Mouse (Mus musculus): ENCODE data around the gene P2rx7.
"Not testable (repeated sequence)": the region's sequence is repeated elsewhere in the genome, so short reads cannot be mapped to it uniquely, and the experiment has no call there.

The P2rx7 gene

DNA sequence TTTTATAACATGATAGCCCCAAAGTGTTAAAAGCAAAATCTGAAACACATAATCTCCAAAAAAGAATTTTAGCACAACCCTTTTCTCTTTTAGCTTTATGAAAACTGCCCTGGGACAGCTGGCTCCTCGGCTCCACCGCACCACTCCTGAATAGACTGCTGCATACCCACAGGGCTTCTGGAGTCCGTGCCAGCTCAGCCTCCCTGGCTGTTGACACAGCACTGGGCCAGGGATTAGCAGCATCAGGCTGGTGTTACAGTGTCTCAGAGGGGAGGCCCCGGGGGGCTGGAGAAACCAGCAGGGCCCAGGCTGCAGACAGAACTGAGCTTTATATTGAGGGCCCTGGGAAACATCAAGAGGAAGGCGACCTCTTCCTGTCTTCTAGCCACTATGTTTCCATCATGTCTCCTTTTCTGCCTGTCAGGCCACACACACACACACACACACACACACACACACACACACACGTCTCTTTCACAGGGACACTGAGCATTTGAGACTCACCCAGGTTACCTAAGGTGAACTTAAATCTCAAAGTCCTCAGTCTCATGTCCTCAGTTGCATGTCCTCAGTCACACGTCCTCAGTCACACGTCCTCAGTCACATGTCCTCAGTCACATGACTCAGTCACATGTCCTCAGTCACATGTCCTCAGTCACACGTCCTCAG is 3.7 kb downstream of the P2rx7 start:
- no peak for DNase-seq

GRCm38 (mm10) chr5:122647952-122648374 is 4.3 kb downstream of the P2rx7 start:
- DNase-seq, result not testable (repeated sequence)

DNA sequence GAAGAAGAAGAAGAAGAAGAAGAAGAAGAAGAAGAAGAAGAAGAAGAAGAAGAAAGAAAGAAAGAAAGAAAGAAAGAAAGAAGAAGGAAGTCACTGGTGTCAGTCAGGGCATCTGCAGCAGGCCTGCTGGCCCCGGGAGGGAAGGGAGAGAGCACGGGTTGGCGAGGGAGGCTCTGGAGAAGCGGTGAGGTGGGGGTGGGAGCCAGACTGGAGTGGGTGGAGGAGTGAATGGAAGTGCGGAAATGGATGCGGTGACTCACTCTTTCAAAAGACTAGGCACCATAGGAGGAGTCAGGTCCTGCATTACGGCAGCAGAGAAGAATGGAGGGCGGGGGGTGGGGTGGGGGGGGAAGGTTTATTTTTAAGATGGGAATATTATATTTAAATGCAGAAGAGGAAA is 5.6 kb downstream of the P2rx7 start:
- DNase-seq, result no peak

GRCm38 (mm10) chr5:122650100-122650499 is 6.4 kb downstream of the P2rx7 start:
- DNase-seq, result no peak

- peak in 1 of 2 experiments; percentile 28 for DNase-seq
Observed at GRCm38 (mm10) chr5:122652506-122652905, 8.8 kb downstream of the P2rx7 start.

- DNase-seq, result peak in 1 of 2 experiments; percentile 43
Observed at GRCm38 (mm10) chr5:122653112-122653445, 9.4 kb downstream of the P2rx7 start.

DNA sequence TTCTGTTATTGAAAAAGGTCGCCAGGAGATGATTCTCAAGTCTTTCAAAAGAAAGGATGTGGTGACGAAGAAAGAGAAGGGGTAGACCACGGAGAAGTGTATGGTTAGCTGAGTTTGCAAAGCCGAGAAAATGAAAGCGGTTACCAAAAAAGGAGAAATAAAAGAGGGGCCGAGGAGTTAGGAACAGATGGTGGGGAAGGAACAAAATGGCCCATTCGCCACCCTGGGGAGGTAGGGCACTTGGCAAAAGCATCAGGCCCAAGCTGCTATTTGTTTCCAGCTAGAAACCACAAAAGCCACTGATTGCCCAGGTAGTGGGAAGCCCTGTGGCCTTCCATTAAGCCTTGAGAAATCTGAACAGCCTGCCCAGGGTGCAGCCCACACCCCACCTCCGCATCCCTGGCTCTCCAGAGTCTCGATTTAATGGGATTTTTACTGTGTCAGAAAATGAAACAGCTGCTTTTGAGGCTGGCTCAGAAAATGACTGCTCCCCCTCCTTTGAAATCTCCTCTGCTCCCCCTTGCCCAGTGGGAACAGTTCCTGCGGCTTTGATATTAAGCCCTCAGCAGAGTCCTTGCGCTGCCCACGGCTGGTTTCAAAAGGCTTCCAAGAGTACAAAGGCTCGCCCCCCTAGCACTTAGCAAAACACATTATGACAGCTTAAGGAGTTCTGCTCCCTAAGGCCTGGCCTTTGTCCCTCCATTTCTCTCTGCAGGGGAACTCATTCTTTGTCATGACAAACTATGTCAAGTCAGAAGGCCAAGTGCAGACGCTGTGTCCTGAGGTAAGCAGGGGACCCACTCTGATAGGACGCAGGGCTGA is 9.9 kb downstream of the P2rx7 start:
- peak; percentile 76 to 80 for DNase-seq

- no peak for DNase-seq
Observed at GRCm38 (mm10) chr5:122654268-122654573, 10.5 kb downstream of the P2rx7 start.

DNA sequence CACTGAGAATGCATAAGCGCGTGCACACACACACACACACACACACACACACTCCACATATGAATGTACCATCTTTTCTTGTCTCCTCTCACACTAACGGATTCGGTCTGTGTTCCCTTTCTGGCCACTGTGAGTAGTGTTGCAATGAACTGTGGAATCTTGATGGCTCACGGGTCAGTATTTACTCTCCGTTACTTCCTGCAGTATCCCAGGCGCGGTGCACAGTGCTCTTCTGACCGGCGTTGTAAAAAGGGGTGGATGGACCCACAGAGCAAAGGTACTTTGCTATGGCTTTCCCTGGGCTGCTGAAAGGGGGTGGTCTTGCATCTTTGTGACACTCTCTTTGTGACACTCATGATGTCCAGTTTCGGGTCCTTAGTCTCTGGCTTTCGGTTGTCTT is 13.1 kb downstream of the P2rx7 start:
- DNase-seq, result no peak

DNA sequence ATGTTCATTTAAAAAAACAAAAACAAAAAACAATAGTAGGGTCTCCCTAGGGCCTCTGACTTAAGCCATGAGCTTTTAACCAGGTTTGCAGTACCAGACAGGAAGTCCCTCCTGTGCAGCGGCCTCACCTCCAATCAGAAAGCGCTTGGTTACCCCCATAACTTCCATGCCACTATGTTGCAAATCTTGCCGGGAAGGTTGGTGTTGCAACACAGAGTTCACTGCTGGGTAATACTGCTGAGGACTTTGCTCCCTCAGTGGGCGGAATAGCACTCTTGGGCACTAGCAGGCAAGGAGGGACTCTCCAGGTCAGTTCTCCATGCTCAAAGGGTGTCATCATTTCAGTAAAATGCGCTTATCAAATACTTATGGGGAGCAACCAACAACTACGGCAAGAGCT is 18.8 kb downstream of the P2rx7 start:
- DNase-seq, result no peak

GRCm38 (mm10) chr5:122665036-122665435 is 21.3 kb downstream of the P2rx7 start:
- DNase-seq, result no peak

GRCm38 (mm10) chr5:122668981-122669897 is 25.5 kb downstream of the P2rx7 start:
- DNase-seq, result no peak

GRCm38 (mm10) chr5:122671641-122672040 is 27.9 kb downstream of the P2rx7 start:
- DNase-seq, result peak; percentile 62 to 74

- DNase-seq, result peak; percentile 36 to 41
Observed at GRCm38 (mm10) chr5:122672298-122672697, 28.6 kb downstream of the P2rx7 start.

- DNase-seq, result no peak
Observed at GRCm38 (mm10) chr5:122676002-122676401, 32.3 kb downstream of the P2rx7 start.

GRCm38 (mm10) chr5:122677983-122678382 is 34.3 kb downstream of the P2rx7 start:
- DNase-seq, result no peak

GRCm38 (mm10) chr5:122679881-122680280 is 36.2 kb downstream of the P2rx7 start:
- peak; percentile 70 to 82 for DNase-seq

GRCm38 (mm10) chr5:122681276-122681675 is 37.6 kb downstream of the P2rx7 start:
- no peak for DNase-seq

DNA sequence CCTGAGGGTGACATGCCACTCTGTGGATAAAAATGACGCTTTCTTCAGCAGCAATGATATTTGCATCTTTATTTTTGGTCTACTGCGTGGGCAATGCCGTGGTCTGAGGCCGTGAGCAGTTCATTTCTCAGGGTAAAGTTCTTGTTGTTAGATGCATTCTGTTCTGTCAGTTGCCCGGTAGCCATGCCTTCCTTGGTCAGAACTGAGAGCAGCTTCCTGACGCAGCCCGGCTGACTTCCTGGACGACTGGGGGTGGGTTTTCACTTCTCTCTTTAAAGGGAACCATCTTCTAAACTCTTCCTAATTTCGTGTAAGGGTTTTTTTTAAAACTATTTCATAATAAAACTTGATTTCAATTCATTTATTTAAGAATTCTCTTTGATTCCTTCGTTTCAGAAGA is 40.2 kb downstream of the P2rx7 start:
- DNase-seq, result no peak

- no peak for DNase-seq
Observed at GRCm38 (mm10) chr5:122687391-122687790, 43.7 kb downstream of the P2rx7 start.

DNA sequence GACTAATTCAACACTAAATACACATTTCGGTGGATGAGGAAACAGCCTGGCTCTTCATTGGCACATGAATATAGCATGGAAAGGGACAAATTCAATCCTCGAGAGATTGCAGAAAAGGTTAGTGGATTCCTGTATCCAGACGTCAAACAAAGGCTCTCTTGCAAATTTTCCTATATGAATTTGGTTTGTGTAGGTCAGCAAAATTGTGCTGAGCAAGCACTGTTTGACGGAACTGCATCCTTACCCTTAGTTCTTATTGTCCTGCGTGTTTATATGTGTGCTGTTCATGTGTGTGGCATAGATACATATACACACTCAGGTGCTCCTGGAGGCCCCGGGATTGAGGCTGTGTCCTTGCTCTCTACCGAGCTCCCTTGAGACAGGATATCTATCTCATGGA is 45.4 kb downstream of the P2rx7 start:
- DNase-seq, result no peak

- no peak for DNase-seq
Observed at GRCm38 (mm10) chr5:122690486-122690885, 46.8 kb downstream of the P2rx7 start.

DNA sequence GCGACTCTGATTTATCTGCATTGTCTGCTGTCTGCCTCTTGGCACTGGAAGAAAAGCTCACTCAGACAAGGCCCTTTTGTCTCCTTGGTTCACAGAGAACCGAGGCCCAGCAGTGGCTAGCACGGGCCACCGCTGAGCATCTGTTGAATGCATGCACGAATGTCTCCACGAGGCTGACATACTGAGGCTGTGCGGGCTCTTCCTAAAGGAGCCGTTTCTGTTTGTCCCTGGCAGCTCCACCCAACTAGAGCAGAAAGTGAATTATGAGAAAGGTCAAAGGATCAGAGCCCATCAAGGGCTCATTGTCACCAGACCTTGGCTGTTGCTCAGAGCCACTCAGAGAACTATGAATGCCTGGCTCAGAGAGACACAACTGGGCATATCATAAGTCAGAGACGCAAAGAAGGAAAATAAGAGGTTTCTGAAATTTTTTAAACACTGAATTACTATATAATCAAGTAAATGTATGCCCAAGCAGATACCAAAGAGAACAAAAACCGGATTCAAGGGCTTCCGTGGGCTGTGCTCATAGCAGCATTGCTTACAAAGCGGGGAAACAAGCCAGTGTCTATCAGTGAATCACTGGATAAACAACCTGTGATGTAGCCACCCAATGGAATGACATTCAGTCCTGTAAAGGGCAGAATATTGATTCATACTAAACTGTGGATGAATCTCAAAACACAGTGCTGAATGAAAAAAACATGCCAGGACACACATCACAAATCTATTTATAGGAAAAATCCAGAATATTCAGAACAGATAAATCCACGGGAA is 49.9 kb downstream of the P2rx7 start:
- DNase-seq, result no peak
